Mouse (Mus musculus): ENCODE measurements at regions not wholly inside any gene's neighbourhood (a gene's known extent, or its start where the extent isn't known, plus 50 kb on each side); places are given as distances from the start of the nearest gene placed in this dataset.
A peak's percentile ranks its signal among the peaks of the same experiment; 100 is the strongest.

- Histone ChIP-seq H3K79me2 (ENCODE audit: control insufficient read depth, insufficient read depth, low read length) (no peaks in the 10 kb centered on the region), H3K4me1 (ENCODE audit: control insufficient read depth, insufficient read depth, low read length) (no peaks in the 10 kb centered on the region), H3K27ac (replicated peaks; ENCODE audit: insufficient read depth, low read depth, low read length) (no peak overlapping the region), H3K36me3 (ENCODE audit: control insufficient read depth, insufficient read depth, low read length) (no peaks in the 10 kb centered on the region), H3K27me3 (ENCODE audit: control insufficient read depth, insufficient read depth, low read length) (no peaks in the 10 kb centered on the region), H3K4me3 (ENCODE audit: insufficient read depth, low read depth, low read length) (no peak overlapping the region), H3K9ac (ENCODE audit: low read depth, low read length) (no peak overlapping the region)
- TF ChIP-seq CTCF (IDR thresholded peaks at IDR 0.05; ENCODE audit: low read depth, low read length) = no peak
- no peak for TF ChIP-seq POLR2A (IDR thresholded peaks at IDR 0.05; ENCODE audit: extremely low read depth, insufficient read depth, low read length)
- WGBS = 58% methylated on average over 16 of the region's 16 CpGs
- no peak for DNase-seq (ENCODE audit: extremely low read depth, low read depth, low spot score)
Observed at GRCm38 (mm10) chr2:174848981-174849681, 88.7 kb downstream of the Edn3 start.

GRCm38 (mm10) chr2:174850860-174851259 lies 90.4 kb downstream of the Edn3 start:
- 71% methylated on average over 16 of the region's 16 CpGs for WGBS
- Histone ChIP-seq H3K36me3 (ENCODE audit: control insufficient read depth, insufficient read depth, low read length) (no peaks in the 10 kb centered on the region), H3K4me3 (ENCODE audit: insufficient read depth, low read depth, low read length) (no peak overlapping the region), H3K27ac (replicated peaks; ENCODE audit: insufficient read depth, low read depth, low read length) (no peak overlapping the region), H3K27me3 (ENCODE audit: control insufficient read depth, insufficient read depth, low read length) (no peaks in the 10 kb centered on the region), H3K4me1 (ENCODE audit: control insufficient read depth, insufficient read depth, low read length) (no peaks in the 10 kb centered on the region), H3K79me2 (ENCODE audit: control insufficient read depth, insufficient read depth, low read length) (no peaks in the 10 kb centered on the region), H3K9ac (ENCODE audit: low read depth, low read length) (no peak overlapping the region)
- TF ChIP-seq CTCF (IDR thresholded peaks at IDR 0.05; ENCODE audit: low read depth, low read length) (no peak), POLR2A (IDR thresholded peaks at IDR 0.05; ENCODE audit: extremely low read depth, insufficient read depth, low read length) (no peak)
- no peak for DNase-seq (ENCODE audit: extremely low read depth, low read depth, low spot score)

GRCm38 (mm10) chr2:174851525-174852330 lies 91.3 kb downstream of the Edn3 start:
- Histone ChIP-seq H3K4me3 (ENCODE audit: insufficient read depth, low read depth, low read length) (no peak overlapping the region; the same call in 1 of the 2 replicates), H3K79me2 (ENCODE audit: control insufficient read depth, insufficient read depth, low read length) (no peaks in the 10 kb centered on the region), H3K27me3 (ENCODE audit: control insufficient read depth, insufficient read depth, low read length) (no peaks in the 10 kb centered on the region), H3K36me3 (ENCODE audit: control insufficient read depth, insufficient read depth, low read length) (no peaks in the 10 kb centered on the region), H3K4me1 (ENCODE audit: control insufficient read depth, insufficient read depth, low read length) (no peaks in the 10 kb centered on the region), H3K9ac (ENCODE audit: low read depth, low read length) (no peak overlapping the region), H3K27ac (replicated peaks; ENCODE audit: insufficient read depth, low read depth, low read length) (no peak overlapping the region)
- TF ChIP-seq POLR2A (IDR thresholded peaks at IDR 0.05; ENCODE audit: extremely low read depth, insufficient read depth, low read length) (no peak), CTCF (IDR thresholded peaks at IDR 0.05; ENCODE audit: low read depth, low read length) (peak; percentile 92)
- WGBS = 29% methylated on average over 22 of the region's 22 CpGs
- DNase-seq (ENCODE audit: extremely low read depth, low read depth, low spot score) = no peak

GRCm38 (mm10) chr2:174853786-174854185 lies 93.4 kb downstream of the Edn3 start:
- no peak for DNase-seq (ENCODE audit: extremely low read depth, low read depth, low spot score)
- Histone ChIP-seq H3K27me3 (ENCODE audit: control insufficient read depth, insufficient read depth, low read length) (no peaks in the 10 kb centered on the region), H3K4me1 (ENCODE audit: control insufficient read depth, insufficient read depth, low read length) (no peaks in the 10 kb centered on the region), H3K9ac (ENCODE audit: low read depth, low read length) (no peak overlapping the region), H3K4me3 (ENCODE audit: insufficient read depth, low read depth, low read length) (no peak overlapping the region), H3K79me2 (ENCODE audit: control insufficient read depth, insufficient read depth, low read length) (no peaks in the 10 kb centered on the region), H3K36me3 (ENCODE audit: control insufficient read depth, insufficient read depth, low read length) (no peaks in the 10 kb centered on the region), H3K27ac (replicated peaks; ENCODE audit: insufficient read depth, low read depth, low read length) (no peak overlapping the region)
- TF ChIP-seq POLR2A (IDR thresholded peaks at IDR 0.05; ENCODE audit: extremely low read depth, insufficient read depth, low read length) = no peak
- TF ChIP-seq CTCF (IDR thresholded peaks at IDR 0.05; ENCODE audit: low read depth, low read length) = no peak
- WGBS = 75% methylated on average over 8 of the region's 8 CpGs

- H3K27me3 ChIP-seq (ENCODE audit: control insufficient read depth, insufficient read depth, low read length) = no peaks in the 10 kb centered on the region
- no peak overlapping the region for H3K4me3 ChIP-seq (ENCODE audit: insufficient read depth, low read depth, low read length)
- no peak for DNase-seq (ENCODE audit: extremely low read depth, low read depth, low spot score)
- H3K79me2 ChIP-seq (ENCODE audit: control insufficient read depth, insufficient read depth, low read length) = no peaks in the 10 kb centered on the region
- H3K36me3 ChIP-seq (ENCODE audit: control insufficient read depth, insufficient read depth, low read length) = no peaks in the 10 kb centered on the region
- no peak for TF ChIP-seq CTCF (IDR thresholded peaks at IDR 0.05; ENCODE audit: low read depth, low read length)
- TF ChIP-seq POLR2A (IDR thresholded peaks at IDR 0.05; ENCODE audit: extremely low read depth, insufficient read depth, low read length) = no peak
- no peaks in the 10 kb centered on the region for H3K4me1 ChIP-seq (ENCODE audit: control insufficient read depth, insufficient read depth, low read length)
- no peak overlapping the region for H3K27ac ChIP-seq (replicated peaks; ENCODE audit: insufficient read depth, low read depth, low read length)
- WGBS = 84% methylated on average over 8 of the region's 8 CpGs
- H3K9ac ChIP-seq (ENCODE audit: low read depth, low read length) = no peak overlapping the region
Observed at GRCm38 (mm10) chr2:174855548-174855947, 95.1 kb downstream of the Edn3 start.

- H3K4me3 ChIP-seq (ENCODE audit: insufficient read depth, low read depth, low read length) = no peak overlapping the region
- WGBS = 91% methylated on average over 5 of the region's 5 CpGs
- no peaks in the 10 kb centered on the region for H3K4me1 ChIP-seq (ENCODE audit: control insufficient read depth, insufficient read depth, low read length)
- no peak for TF ChIP-seq CTCF (IDR thresholded peaks at IDR 0.05; ENCODE audit: low read depth, low read length)
- no peak overlapping the region for H3K27ac ChIP-seq (replicated peaks; ENCODE audit: insufficient read depth, low read depth, low read length)
- H3K27me3 ChIP-seq (ENCODE audit: control insufficient read depth, insufficient read depth, low read length) = no peaks in the 10 kb centered on the region
- no peaks in the 10 kb centered on the region for H3K36me3 ChIP-seq (ENCODE audit: control insufficient read depth, insufficient read depth, low read length)
- DNase-seq (ENCODE audit: extremely low read depth, low read depth, low spot score) = no peak
- no peak overlapping the region for H3K9ac ChIP-seq (ENCODE audit: low read depth, low read length)
- no peaks in the 10 kb centered on the region for H3K79me2 ChIP-seq (ENCODE audit: control insufficient read depth, insufficient read depth, low read length)
Observed at GRCm38 (mm10) chr2:174856135-174856534, 95.7 kb downstream of the Edn3 start.
